Mouse (Mus musculus) hindbrain, embryonic 11.5 days (tissue): Measurements from ENCODE around the gene Armh3. TPM values are rescaled to one million over a fixed set of nuclear protein-coding genes. Genes with fewer than 3 reads are reported as not detected.
A peak's percentile ranks its signal among the peaks of the same experiment; 100 is the strongest.

Source experiments
- ATAC-seq: fragments of 200-750 bp; cut with Nextera tagmentation; 2 replicates; pipeline ENCODE4 v1.8.0; 2017; ENCODE audit warnings: mild to moderate bottlenecking, moderate TSS enrichment, moderate library complexity; ENCODE audit not compliant: low FRiP score
- DNase-seq: peaks from one replicate; pipeline ENCODE4 v3.0.0-alpha.2; 2015; ENCODE audit warnings: low spot score
- H3K27ac ChIP-seq: fragments of 300-500 bp; sonication (generic); 2 replicates; pipeline ENCODE4 v1.5.1; 2014; ENCODE audit warnings: mild to moderate bottlenecking, low read depth, low read length
- H3K27me3 ChIP-seq: fragments of 300-500 bp; sonication (generic); 2 replicates; pipeline ENCODE4 v1.6.1; 2014; ENCODE audit warnings: mild to moderate bottlenecking, low read length, moderate library complexity, mixed read lengths; ENCODE audit not compliant: control insufficient read depth, insufficient read depth
- H3K36me3 ChIP-seq: fragments of 300-500 bp; sonication (generic); 2 replicates; pipeline ENCODE4 v1.6.1; 2014; ENCODE audit warnings: mild to moderate bottlenecking, low read length, moderate library complexity, mixed read lengths; ENCODE audit not compliant: control insufficient read depth, insufficient read depth
- H3K4me1 ChIP-seq: fragments of 300-500 bp; sonication (generic); replicated peaks from 2 replicates; pipeline ENCODE4 v1.6.1; 2014; ENCODE audit warnings: low read length, mixed read lengths; ENCODE audit not compliant: control insufficient read depth, insufficient read depth
- H3K4me2 ChIP-seq: fragments of 300-500 bp; sonication (generic); replicated peaks from 2 replicates; pipeline ENCODE4 v1.6.1; 2014; ENCODE audit warnings: mild to moderate bottlenecking, low read depth, low read length
- H3K4me3 ChIP-seq: fragments of 300-500 bp; sonication (generic); 2 replicates; pipeline ENCODE4 v1.5.1; 2014; ENCODE audit warnings: low read depth, low read length
- H3K9ac ChIP-seq: fragments of 300-500 bp; sonication (generic); 2 replicates; pipeline ENCODE4 v1.6.1; 2014; ENCODE audit warnings: low read depth, low read length
- H3K9me3 ChIP-seq: fragments of 300-500 bp; sonication (generic); 2 replicates; pipeline ENCODE4 v1.6.1; 2016; ENCODE audit warnings: low read length; ENCODE audit not compliant: control insufficient read depth
- WGBS: fragments of 180-500 bp; shearing (Covaris S2); extraction: QIAGEN DNeasy Blood & Tissue Kit; methylation state at CpG from one replicate; pipeline ENCODE4 v1.1.7; 2014; 5-methylcytosine and 5-hydroxymethylcytosine counted together
- polyA plus RNA-seq: library from polyadenylated mRNA; unstranded; fragments of >200 nt; fragmentation: Nextera tagmentation; extraction: Ambion mirVana; gene quantifications from 2 replicates; pipeline ENCODE4 v1.2.1, GENCODE M21; 2014

The Armh3 gene
- polyA plus RNA-seq, 1 experiment from 2014 or later: 15.3 TPM

DNA sequence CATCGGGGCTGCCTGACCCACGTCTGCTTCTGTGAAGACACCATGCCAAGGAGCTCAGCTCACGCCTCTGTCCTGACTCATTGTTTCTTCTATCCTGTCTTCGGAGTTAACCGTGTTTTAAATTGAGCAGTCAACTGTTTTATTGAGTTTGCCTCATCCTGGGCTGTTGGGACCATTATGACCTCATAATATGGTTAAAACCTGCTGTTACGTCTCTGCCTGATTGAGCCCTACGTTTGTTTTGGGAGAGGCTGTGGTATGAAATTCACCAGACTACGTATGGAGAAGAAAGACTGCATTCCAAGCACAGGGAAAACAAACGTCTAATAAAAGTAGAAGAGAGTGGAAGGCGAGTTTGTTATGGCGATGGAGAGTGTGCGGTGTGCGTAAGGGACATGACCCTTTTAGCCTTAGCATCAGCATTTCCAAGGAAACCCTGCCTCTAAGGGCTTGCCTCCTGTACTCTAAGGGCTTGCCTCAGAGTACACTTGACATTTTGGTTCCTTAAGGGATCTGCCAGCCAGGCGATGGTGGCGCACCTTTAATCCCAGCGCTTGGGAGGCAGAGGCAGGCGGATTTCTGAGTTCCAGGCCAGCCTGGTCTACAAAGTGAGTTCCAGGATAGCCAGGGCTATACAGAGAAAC lies 214.2 kb downstream of the Armh3 start:
- no peak for ATAC-seq
- peak overlapping the region; percentile 45; the same call in 1 of the 2 replicates for H3K9ac ChIP-seq
- H3K4me1 ChIP-seq: peaks cover 7% of the 10 kb centered on the region
- H3K9me3 ChIP-seq: no peaks in the 10 kb centered on the region
- H3K36me3 ChIP-seq: no peaks in the 10 kb centered on the region
- WGBS: 39% methylated on average over 17 of the region's 17 CpGs
- peak overlapping the region; percentile 45 for H3K4me2 ChIP-seq
- no peak for DNase-seq
- H3K27me3 ChIP-seq: no peaks in the 10 kb centered on the region
- peak overlapping the region; percentile 100 for H3K4me3 ChIP-seq
- no peak overlapping the region for H3K27ac ChIP-seq

DNA sequence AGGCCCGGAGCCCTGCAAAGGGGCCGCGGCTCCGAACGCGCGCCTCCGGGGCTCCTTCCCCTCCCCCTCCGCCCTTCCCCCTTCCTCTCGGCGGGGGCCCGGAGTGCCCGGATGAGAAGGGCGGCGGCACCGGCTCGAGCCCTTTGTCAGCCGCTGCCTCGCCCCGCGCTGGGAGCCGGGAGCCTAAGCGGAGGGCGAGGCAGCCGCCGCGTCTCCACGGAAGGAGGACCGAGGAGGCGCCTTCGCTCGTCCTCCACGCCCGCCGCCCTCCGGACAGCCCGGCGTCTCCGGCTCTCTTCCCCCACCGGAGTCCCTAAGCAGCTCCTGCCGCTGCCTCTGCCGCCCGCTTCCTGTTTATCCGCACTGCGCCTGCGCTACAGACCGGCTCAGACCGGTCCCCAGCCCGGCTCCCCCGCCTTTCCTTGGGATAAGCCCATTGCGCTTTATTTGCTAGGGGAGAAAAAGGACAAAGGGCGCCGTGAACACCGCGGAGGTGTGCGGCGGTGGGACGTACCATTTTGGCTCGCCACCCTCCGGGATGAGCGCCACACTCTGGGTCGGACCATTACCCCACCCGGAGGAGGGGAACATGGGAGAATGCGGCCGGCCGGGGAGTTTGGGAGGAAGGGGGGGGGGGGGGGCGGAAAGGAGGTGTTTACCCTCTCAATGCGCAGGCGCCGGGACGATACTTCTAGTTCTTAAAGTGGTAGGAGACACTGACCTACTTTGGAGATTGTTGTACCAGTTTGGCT lies 214.9 kb downstream of the Armh3 start, which contains the start of gene Mgea5:
Gene Mgea5 (minus strand): TSS at position 657 of the 752 bp plus-strand sequence.
- peak; percentile 97 for ATAC-seq
- no peaks in the 10 kb centered on the region for H3K9me3 ChIP-seq
- H3K9ac ChIP-seq: peak within 1 kb of the TSS; percentile 98
- peak within 1 kb of the TSS; percentile 100 for H3K4me3 ChIP-seq
- 1% methylated on average over 51 of the region's 71 CpGs for WGBS
- no peaks in the 10 kb centered on the region for H3K27me3 ChIP-seq
- peak within 1 kb of the TSS; percentile 49 for H3K4me2 ChIP-seq
- H3K27ac ChIP-seq: peak within 1 kb of the TSS; percentile 98
- H3K36me3 ChIP-seq: 0 out of 2 replicates have a peak, but pooled peaks cover 1% of the 10 kb centered on the region
- peaks cover 7% of the 10 kb centered on the region for H3K4me1 ChIP-seq
- DNase-seq: peak; percentile 97

DNA sequence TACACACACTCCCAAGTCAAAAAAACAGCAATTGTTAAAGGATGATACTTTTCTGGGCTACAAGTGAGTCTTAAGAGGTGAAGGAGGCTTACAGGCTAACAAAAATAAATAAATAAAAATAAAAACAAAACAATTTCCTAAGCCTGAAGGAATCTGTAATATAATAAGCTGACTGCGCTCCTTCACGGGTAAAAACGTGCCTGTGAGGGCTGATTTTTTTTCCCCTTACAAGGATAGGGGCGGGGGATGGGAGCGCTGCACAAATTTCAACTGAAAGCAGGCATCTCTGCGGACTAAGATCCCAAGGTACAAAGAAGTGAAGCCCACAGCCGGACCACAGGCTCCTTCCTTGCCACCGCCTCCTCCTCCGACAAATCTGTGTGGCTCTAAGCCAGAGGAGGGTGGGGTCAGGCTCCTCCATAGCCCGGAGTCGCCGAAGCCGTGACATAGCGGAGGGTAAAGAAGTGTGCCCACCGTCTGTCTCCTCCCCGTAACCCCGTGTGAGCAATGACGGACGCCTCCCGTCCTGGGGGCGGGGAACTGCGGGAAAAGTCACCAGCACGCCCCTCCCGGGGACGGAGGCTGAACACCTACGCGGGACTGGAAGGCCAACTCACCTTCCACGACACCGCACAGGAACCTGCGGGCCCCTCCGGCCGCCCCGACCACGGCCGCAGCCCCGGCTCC lies 215.8 kb downstream of the Armh3 start:
- peak; percentile 73 for DNase-seq
- Histone ChIP-seq H3K9ac (peak overlapping the region; percentile 98), H3K4me1 (peaks cover 7% of the 10 kb centered on the region), H3K27me3 (no peaks in the 10 kb centered on the region), H3K4me3 (peak overlapping the region; percentile 100), H3K36me3 (peaks cover 3% of the 10 kb centered on the region; the same call in 1 of the 2 replicates), H3K27ac (peak overlapping the region; percentile 98), H3K9me3 (no peaks in the 10 kb centered on the region), H3K4me2 (peak overlapping the region; percentile 49)
- WGBS: under 1% methylated on average over 36 of the region's 36 CpGs
- peak; percentile 60 for ATAC-seq

DNA sequence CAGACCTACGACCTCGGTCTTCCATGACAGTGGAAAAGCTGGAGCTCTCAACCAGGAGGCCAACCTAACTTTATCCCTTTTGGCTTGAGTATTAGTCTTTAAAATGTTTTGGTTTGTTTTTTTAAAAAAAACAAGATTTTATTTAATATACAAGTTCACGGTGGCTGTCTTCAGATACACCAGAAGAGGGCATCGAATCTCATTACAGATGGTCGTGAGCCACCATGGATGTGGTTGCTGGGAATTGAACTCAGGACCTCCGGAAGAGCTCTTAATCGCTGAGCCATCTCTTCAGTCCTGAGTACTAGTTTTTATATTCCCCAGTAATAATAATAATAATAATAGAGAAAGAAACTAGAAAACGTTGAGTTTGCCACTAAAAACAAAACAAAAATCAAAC lies 216.6 kb downstream of the Armh3 start:
- Histone ChIP-seq H3K4me3 (peak overlapping the region; percentile 100), H3K27ac (no peak overlapping the region), H3K4me2 (peak overlapping the region; percentile 49), H3K36me3 (peaks cover 3% of the 10 kb centered on the region; the same call in 1 of the 2 replicates), H3K4me1 (peaks cover 7% of the 10 kb centered on the region), H3K9ac (no peak overlapping the region), H3K9me3 (no peaks in the 10 kb centered on the region), H3K27me3 (no peaks in the 10 kb centered on the region)
- 64% methylated on average over 8 of the region's 8 CpGs for WGBS
- ATAC-seq (no peak), DNase-seq (no peak)

DNA sequence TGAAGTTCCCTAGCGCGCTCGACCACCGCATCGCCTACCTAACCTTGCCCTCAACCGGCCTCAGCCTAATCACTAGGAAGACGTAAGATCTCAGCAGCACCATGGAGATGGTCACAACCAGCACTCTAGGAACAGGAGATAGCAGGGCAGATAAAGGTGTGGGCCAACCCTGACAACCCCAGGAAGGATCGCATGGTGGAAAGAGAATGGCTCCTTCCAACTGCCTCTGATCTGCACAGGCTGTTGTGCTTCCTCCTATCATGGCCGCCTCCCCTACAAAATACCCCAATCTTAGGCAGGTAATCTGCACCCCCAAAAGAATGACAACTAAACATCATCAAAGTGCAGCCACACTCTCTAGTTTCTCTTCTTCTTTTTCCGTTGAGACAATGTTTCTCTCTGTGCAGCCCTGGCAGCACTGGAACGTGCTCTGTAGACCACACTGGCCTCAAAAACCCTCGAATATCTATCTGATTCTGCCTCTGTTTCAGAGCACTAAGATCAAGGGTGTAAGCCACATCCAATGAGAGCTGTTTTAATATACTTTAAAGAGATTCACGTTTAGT lies 217.9 kb downstream of the Armh3 start:
- no peak overlapping the region for H3K4me2 ChIP-seq
- no peak overlapping the region for H3K9ac ChIP-seq
- H3K4me3 ChIP-seq: no peak overlapping the region
- ATAC-seq (no peak), DNase-seq (no peak)
- WGBS: 88% methylated on average over 13 of the region's 13 CpGs
- no peaks in the 10 kb centered on the region for H3K9me3 ChIP-seq
- peaks cover 5% of the 10 kb centered on the region; the same call in 1 of the 2 replicates for H3K36me3 ChIP-seq
- no peaks in the 10 kb centered on the region for H3K27me3 ChIP-seq
- H3K4me1 ChIP-seq: peaks cover 7% of the 10 kb centered on the region
- H3K27ac ChIP-seq: no peak overlapping the region

DNA sequence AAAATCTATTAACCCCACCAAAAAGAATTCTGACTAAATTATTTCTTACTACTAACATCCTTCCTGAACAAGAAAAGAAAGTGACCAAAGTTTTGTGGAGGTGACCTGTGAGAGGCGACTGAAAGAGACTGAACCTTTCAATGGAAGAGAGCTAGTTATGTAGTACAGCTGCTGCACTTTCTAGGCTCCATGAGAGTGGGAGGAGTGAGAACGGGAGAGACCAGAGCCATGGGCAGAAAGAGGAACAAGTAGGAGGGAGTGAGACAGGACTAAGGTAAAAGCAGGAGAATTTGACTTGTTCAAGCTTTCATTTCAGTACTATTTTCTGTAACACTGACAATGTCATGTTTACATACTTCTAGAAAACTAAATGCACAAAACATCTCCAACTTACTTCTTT lies 222.8 kb downstream of the Armh3 start:
- H3K9ac ChIP-seq: no peak overlapping the region
- ATAC-seq: no peak
- no peak overlapping the region for H3K4me2 ChIP-seq
- DNase-seq: no peak
- H3K9me3 ChIP-seq: no peaks in the 10 kb centered on the region
- peaks cover 12% of the 10 kb centered on the region; the same call in 1 of the 2 replicates for H3K36me3 ChIP-seq
- no peaks in the 10 kb centered on the region for H3K27me3 ChIP-seq
- H3K4me1 ChIP-seq: no peaks in the 10 kb centered on the region; the same call in 1 of the 2 replicates
- no peak overlapping the region for H3K27ac ChIP-seq
- H3K4me3 ChIP-seq: no peak overlapping the region
- WGBS: 78% methylated on average over 2 of the region's 2 CpGs

DNA sequence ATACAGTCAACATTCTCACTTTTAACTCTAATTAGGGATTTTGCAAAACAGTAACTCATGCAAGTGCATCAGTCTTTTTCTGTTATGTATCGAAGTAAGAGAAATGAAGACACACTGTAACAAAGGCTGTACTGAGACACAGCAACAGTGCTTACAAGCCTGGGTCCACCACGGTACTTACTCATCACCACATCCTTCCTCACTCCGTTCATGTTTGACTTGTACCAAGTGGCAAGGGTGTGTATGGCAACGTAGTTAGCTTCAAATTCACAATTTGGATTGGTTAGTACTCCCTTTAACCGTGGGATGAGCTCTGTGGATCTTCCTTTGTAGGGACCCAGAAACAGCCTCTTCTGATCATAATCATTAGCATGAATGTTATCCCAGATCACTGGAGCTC lies 226.8 kb downstream of the Armh3 start:
- peaks cover 21% of the 10 kb centered on the region for H3K36me3 ChIP-seq
- WGBS: 96% methylated on average over 5 of the region's 5 CpGs
- no peak for DNase-seq
- H3K27ac ChIP-seq: no peak overlapping the region
- no peak overlapping the region for H3K9ac ChIP-seq
- H3K9me3 ChIP-seq: no peaks in the 10 kb centered on the region
- no peak for ATAC-seq
- H3K4me2 ChIP-seq: no peak overlapping the region
- no peaks in the 10 kb centered on the region for H3K4me1 ChIP-seq
- H3K27me3 ChIP-seq: no peaks in the 10 kb centered on the region
- no peak overlapping the region for H3K4me3 ChIP-seq
